In the genomic region with DNA sequence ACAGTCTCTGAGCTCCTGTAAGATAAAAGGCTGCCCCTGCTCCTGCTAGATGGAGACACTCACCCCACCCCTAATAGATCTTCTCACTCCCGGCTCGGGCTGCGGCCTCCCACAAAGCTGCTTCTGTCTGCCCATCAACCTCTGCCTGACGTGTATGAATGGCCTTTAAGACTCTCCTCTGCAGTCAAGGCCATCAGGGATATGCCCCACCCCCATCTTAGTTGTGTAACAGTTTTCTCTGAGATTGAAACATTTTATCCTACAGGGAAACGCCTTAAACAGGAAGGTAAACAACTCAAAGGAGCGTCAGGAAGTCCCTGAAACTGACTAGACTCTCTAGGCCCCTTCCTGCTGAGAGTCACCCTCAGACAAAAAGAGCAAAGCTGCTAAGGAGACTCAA, we compare ENCODE assay signal across 39 mouse cellular contexts. TPM values are rescaled to one million over a fixed set of nuclear protein-coding genes. Genes with fewer than 3 reads are reported as not detected.
DNase-seq lines count a peak whose midpoint lies in the region; ATAC-seq lines count a peak whose summit lies in the region.
"Had no signal": no experiment of that assay in that cellular context is flagged by ENCODE, and none has a peak within 500 bp of the region (broad histone marks: within the 10 kb centered on the region; RNA-seq: fewer than 3 reads in every experiment).

No protein-coding gene starts in this region.

- WGBS in liver, embryonic 11.5 days, result 42% methylated on average over 6 of the region's 6 CpGs

- H3K4me3 ChIP-seq in liver, embryonic 11.5 days (ENCODE audit: low read depth, low read length), result no peak overlapping the region
- H3K4me3 ChIP-seq: forebrain, embryonic 10.5 days; gastrocnemius, adult 2 months; heart, adult 2 months; heart, embryonic 10.5 days; heart, embryonic 13.5 days had no signal

- no peak for ATAC-seq in liver, embryonic 11.5 days (replicated peaks; ENCODE audit: low FRiP score)
- ATAC-seq: activated CD4-positive, CD25-positive, alpha-beta regulatory T cell, adult 4 months; CD4-positive, CD25-positive, alpha-beta regulatory T cell, adult 4 months; forebrain, embryonic 14.5 days; forebrain, postnatal 0 days; hindbrain, postnatal 0 days; inflammation-experienced regulatory T-cells, adult 6 months; intestine, embryonic 16.5 days; Patski had no signal

- H3K9me3 ChIP-seq in liver, embryonic 11.5 days (ENCODE audit: control insufficient read depth, low read length), result no peaks in the 10 kb centered on the region
- H3K9me3 ChIP-seq: forebrain, embryonic 10.5 days; heart, embryonic 10.5 days; heart, embryonic 13.5 days had no signal

- peaks cover 14% of the 10 kb centered on the region for H3K27me3 ChIP-seq in liver, embryonic 11.5 days (replicated peaks; ENCODE audit: control insufficient read depth, insufficient read depth, low read length)

- H3K4me1 ChIP-seq in liver, embryonic 11.5 days (replicated peaks; ENCODE audit: control insufficient read depth, insufficient read depth, low read length), result no peaks in the 10 kb centered on the region
- H3K4me1 ChIP-seq: heart, embryonic 13.5 days had no signal

- no peak overlapping the region for H3K9ac ChIP-seq in liver, embryonic 11.5 days (ENCODE audit: low read depth, low read length)
- H3K9ac ChIP-seq: forebrain, postnatal 0 days; heart, embryonic 13.5 days; hindbrain, embryonic 14.5 days had no signal

- no peaks in the 10 kb centered on the region for H3K36me3 ChIP-seq in liver, embryonic 11.5 days (ENCODE audit: control insufficient read depth, insufficient read depth, low read length)
- H3K36me3 ChIP-seq: forebrain, embryonic 10.5 days; heart, embryonic 10.5 days; heart, embryonic 13.5 days had no signal

- no peak overlapping the region for H3K4me2 ChIP-seq in liver, embryonic 11.5 days
- H3K4me2 ChIP-seq: heart, embryonic 13.5 days; hindbrain, embryonic 14.5 days had no signal

- peak; percentile 23 for DNase-seq in embryo, embryonic 11 days
- no peak for DNase-seq in embryo, embryonic 9.5 days (ENCODE audit: extremely low spot score)
- DNase-seq in NIH3T3 (ENCODE audit: low read depth), result peak; percentile 15
- peak; percentile 86 for DNase-seq in ZHBTc4 (ENCODE audit: low read depth, low spot score)
- DNase-seq in liver, embryonic 11.5 days (ENCODE audit: low spot score), result no peak
- DNase-seq in layer of hippocampus, postnatal 14 days (ENCODE audit: low spot score in 2 of 2), result no peak
- DNase-seq: adrenal gland, postnatal 14 days; cerebellum, adult 11-12 months; cerebellum, adult 8-10 months; cerebellum, postnatal 10 days; cerebellum, postnatal 36 days; forebrain, postnatal 0 days; gastrocnemius, adult 2 months; gastrocnemius, postnatal 14 days; heart, adult 2 months; heart, postnatal 14 days; heart, postnatal 4 days; kidney, adult 18-20 months had no signal

- H3K27ac ChIP-seq in liver, embryonic 11.5 days (ENCODE audit: low read depth, low read length), result no peak overlapping the region
- H3K27ac ChIP-seq: forebrain, embryonic 10.5 days; gastrocnemius, adult 2 months; heart, adult 2 months; heart, embryonic 10.5 days; heart, embryonic 13.5 days; hindbrain, embryonic 14.5 days; hindbrain, postnatal 0 days had no signal

RNA-seq across cellular contexts. Expression of gene Actrt2, which starts 6.4 kb away (rescaled TPM):
- not detected in 2 replicates for polyA plus RNA-seq in liver, embryonic 11.5 days (2014; fragmentation: Nextera tagmentation; extraction: Ambion mirVana)
- total RNA-seq in layer of hippocampus, postnatal 14 days (2021), result not detected
- total RNA-seq: adrenal gland, postnatal 14 days; adrenal gland, postnatal 4 days; ES-E14; forebrain, postnatal 0 days; gastrocnemius, adult 2 months; gastrocnemius, postnatal 14 days; gastrocnemius, postnatal 4 days; heart, adult 2 months; heart, postnatal 14 days; heart, postnatal 4 days; hindbrain, postnatal 0 days had no signal
- polyA plus RNA-seq: activated CD4-positive, CD25-positive, alpha-beta regulatory T cell, adult 4 months; C2C12; CD4-positive, CD25-positive, alpha-beta regulatory T cell, adult 4 months; cortical plate, adult 2 months; embryonic facial prominence, embryonic 11.5 days; embryonic facial prominence, embryonic 14.5 days; forebrain, embryonic 10.5 days; forebrain, embryonic 14.5 days; forebrain, postnatal 0 days; frontal cortex, adult 2 months; heart, embryonic 10.5 days; heart, embryonic 13.5 days; heart, embryonic 16.5 days; hindbrain, embryonic 11.5 days; hindbrain, embryonic 14.5 days; hindbrain, postnatal 0 days; inflammation-experienced regulatory T-cells, adult 6 months; intestine, embryonic 16.5 days; Patski had no signal

RNA-seq across cellular contexts. Expression of gene Prdm16, which starts 24.6 kb away (rescaled TPM):
- 7.0 and 7.2 TPM in 2 replicates for polyA plus RNA-seq in liver, embryonic 11.5 days (2014; fragmentation: Nextera tagmentation; extraction: Ambion mirVana)
- 10 to 100 TPM; 12.0 to 15.3 TPM for total RNA-seq in layer of hippocampus, postnatal 14 days (2021)
- polyA plus RNA-seq: C2C12, Patski had no signal

Comparison
In these comparisons a context has a peak if more than half of its experiments do, and no peak if none do; other contexts are left out.
1. DNase-seq: peak in embryo, embryonic 11 days (single experiment), NIH3T3 (single experiment) and ZHBTc4 (single experiment); none in embryo, embryonic 9.5 days (single experiment), liver, embryonic 11.5 days (single experiment) and layer of hippocampus, postnatal 14 days (0 of 2).